Comparison of ENCODE assay signal across 8 mouse cellular contexts in the genomic region with DNA sequence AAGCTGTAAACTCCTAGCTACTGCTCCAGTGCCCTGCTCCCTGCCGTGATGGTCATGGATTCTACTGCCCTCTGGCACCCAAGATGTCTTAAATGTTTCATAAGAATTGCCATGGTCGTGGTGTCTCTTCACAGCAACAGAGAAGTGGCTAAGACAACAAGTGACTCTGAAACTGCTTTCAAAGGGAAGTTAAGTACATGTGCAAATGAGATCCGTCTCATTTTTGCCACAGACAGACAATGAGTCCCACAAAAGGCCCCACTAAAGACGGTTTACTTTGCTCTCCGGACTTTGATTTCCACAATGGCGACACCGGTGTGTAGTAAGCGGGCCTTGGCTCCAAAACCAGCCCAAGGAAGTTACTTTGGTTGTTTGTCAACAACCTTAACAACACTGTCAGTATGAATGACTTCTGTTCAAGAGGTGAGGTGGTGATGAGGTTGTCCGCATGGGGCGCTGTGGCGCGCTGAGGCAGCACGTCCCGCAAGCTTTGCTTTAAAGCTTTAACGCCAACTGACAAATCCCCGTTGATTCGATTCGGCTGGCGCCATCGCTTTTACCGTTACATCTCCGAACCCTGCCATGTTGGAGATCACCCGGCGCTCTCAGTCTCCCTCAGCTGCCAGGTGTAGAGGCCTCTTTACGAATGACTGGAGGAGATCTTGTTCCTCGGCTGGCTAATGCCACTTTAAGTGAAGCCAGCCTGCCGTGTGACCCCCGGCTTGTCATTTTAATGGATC.
DNase-seq lines count a peak whose midpoint lies in the region; ATAC-seq and TF ChIP-seq lines count a peak whose summit lies in the region.

No protein-coding gene starts in this region.

- intact Hi-C loops in gastrocnemius, adult 2 months (cut with DNase I) = no loop called here
- intact Hi-C loops in left cerebral cortex, adult 2 months (cut with DNase I) = no loop called here

- DNase-seq in ZHBTc4 (ENCODE audit: low read depth, low spot score) = peak; percentile 92
- DNase-seq in gastrocnemius, adult 2 months = peak; percentile 69
- peak; percentile 64 for DNase-seq in hindlimb bud, embryonic 11.5 days (ENCODE audit: extremely low spot score, low read depth, low spot score)
- DNase-seq in left cerebral cortex, adult 2 months (ENCODE audit: extremely low spot score in 1 of 2, low spot score in 2 of 2) = peak; percentile 63 to 79
- peak; percentile 58 to 68 for DNase-seq in lung, postnatal 4 days
- DNase-seq in right cerebral cortex, postnatal 10 days (ENCODE audit: low spot score in 2 of 2) = peak; percentile 71 to 86
- peak; percentile 40 for DNase-seq in yolk sac, embryonic 10.5 days (ENCODE audit: low spot score)

- TF ChIP-seq CTCF in gastrocnemius, adult 2 months (IDR thresholded peaks at IDR 0.05) = peak; percentile 85
- TF ChIP-seq CTCF in left cerebral cortex, adult 2 months (IDR thresholded peaks at IDR 0.05) = peak; percentile 94

- ATAC-seq in common myeloid progenitor, adult 5-6 weeks (replicated peaks; ENCODE audit: low read depth, poor library complexity, severe bottlenecking) = peak; percentile 99

- H3K4me3 ChIP-seq in gastrocnemius, adult 2 months = peak overlapping the region; percentile 68
- peak overlapping the region; percentile 43 for H3K4me3 ChIP-seq in left cerebral cortex, adult 2 months

- no peak overlapping the region for H3K27ac ChIP-seq in gastrocnemius, adult 2 months
- H3K27ac ChIP-seq in left cerebral cortex, adult 2 months = no peak overlapping the region

Comparison
In these comparisons a context has a peak if more than half of its experiments do, and no peak if none do; other contexts are left out.
1. DNase-seq: peak in every context shown above with its lines; median percentile 92 in ZHBTc4; 78 in right cerebral cortex, postnatal 10 days; 71 in left cerebral cortex, adult 2 months; 69 in gastrocnemius, adult 2 months; 64 in hindlimb bud, embryonic 11.5 days; 63 in lung, postnatal 4 days; 40 in yolk sac, embryonic 10.5 days.